Mouse (Mus musculus) neural tube, embryonic 10.5 days (tissue): Measurements from ENCODE around the gene Kctd8.

Experiments
- DNase-seq: peaks from one replicate; pipeline ENCODE4 v3.0.0-alpha.2; 2017; ENCODE audit warnings: low spot score; ENCODE audit errors: extremely low spot score

Kctd8 gene

GRCm38 (mm10) chr5:69159897-69160509 lies 181.5 kb downstream of the Kctd8 start:
- DNase-seq, result no peak

- no peak for DNase-seq
Measured at GRCm38 (mm10) chr5:69156489-69156888, 185.0 kb downstream of the Kctd8 start.

- DNase-seq, result no peak
Measured at GRCm38 (mm10) chr5:69145827-69146226, 195.7 kb downstream of the Kctd8 start.

GRCm38 (mm10) chr5:69141082-69141481 lies 200.4 kb downstream of the Kctd8 start:
- DNase-seq, result no peak

- DNase-seq, result no peak
Measured at GRCm38 (mm10) chr5:69108718-69109117, 232.8 kb downstream of the Kctd8 start.

GRCm38 (mm10) chr5:69088912-69089311 lies 252.6 kb downstream of the Kctd8 start:
- DNase-seq, result no peak
